Mouse (Mus musculus): ENCODE measurements around the gene Sardh. TPM values are rescaled to one million over a fixed set of nuclear protein-coding genes. Genes with fewer than 3 reads are reported as not detected.

The Sardh gene
- total RNA-seq, 2 experiments from 2014 or later = not detected

DNA sequence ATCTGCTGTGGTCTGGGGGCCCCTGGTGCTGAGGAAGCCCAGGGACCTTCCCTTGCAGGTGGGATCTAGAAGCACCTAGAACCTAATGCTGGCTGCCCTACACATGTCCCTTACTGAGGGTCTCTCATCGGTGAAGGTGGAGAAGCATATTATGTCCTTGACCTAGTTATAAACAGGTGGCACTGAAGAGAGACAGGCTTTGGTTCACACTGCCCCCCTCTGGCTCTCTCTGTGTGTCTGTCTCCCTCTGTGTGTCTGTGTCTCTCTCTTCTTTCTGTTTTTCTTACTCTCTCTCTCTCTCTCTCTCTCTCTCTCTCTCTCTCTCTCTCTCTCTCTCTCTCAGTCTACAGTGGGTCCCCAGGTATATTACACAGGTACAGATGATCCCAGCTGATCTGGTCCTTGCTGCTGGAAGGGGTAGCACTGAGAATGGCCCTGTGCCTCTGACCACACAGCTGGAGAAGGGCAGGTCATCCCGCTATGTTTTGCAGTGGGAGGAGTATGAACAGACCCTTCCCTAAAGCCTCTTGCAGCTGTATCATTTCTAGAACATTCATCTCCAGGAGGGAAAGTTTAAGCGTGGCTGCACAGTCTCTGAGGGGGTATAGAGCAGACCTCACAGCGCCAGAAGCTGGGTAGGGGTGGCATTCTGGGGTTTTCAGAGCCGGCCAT is 19.2 kb downstream of the Sardh start:
- no peak for ATAC-seq (replicated peaks; ENCODE audit: poor library complexity, severe bottlenecking)

DNA sequence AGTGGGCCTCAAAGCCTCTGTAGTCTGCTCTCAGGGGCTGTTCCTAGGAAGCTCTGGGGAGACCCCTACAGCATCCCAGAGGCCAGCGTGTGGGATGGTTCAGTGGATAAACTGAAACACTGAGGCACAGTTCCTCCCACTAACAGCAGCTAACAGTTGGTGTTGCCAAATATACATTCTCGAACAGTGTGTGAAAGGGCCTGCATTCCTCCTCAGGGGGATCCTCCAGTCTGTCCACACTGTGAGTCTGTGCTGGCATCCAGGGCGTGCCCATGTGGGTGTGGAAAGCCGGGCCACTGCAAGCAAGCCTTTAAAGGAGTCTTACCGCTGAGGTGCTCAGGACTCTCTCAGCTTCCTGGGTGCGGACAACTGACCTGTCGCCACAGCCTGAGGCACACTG is 21.6 kb downstream of the Sardh start:
- ATAC-seq (replicated peaks; ENCODE audit: poor library complexity, severe bottlenecking) = no peak

DNA sequence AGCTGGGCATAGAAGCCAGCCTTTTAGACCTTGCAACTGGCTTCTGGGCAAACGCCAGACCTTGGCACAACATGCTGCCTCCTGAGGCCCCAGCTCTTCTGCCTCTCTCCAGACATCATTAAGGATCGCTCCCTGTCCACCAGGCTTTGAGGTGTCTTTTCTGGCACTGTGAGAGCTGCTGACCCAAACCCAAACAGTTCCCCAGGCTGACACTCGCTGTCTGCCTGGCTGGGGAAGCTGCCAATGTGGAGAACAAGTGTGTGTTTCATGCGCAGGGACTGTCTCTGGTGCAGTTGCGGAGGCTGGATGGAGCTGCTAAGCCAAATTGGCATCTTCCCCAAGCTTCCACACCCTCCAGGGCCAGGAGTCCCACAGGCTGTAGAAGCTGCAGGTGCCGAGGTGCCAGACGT is 25.1 kb downstream of the Sardh start:
- ATAC-seq (replicated peaks; ENCODE audit: poor library complexity, severe bottlenecking) = no peak

DNA sequence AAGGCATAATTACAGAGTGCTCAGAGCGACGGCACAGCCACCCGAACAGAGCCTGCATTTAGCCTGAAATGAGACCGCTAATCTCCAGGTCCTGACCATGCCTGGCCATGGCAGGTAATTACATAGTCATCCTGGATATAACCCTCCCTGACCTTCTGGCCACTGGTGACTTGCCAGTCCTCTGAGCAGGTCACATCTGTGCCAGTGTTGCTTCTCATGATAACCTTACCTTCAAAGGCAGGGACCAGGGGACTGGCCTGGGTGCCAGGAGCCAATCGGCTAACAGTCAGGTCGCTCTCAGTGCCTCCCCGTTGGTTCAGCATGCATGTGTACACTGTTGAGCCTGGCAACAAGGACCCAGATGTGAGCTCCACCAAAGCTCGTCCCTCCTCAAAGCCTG is 29.6 kb downstream of the Sardh start:
- no peak for ATAC-seq (replicated peaks; ENCODE audit: poor library complexity, severe bottlenecking)

DNA sequence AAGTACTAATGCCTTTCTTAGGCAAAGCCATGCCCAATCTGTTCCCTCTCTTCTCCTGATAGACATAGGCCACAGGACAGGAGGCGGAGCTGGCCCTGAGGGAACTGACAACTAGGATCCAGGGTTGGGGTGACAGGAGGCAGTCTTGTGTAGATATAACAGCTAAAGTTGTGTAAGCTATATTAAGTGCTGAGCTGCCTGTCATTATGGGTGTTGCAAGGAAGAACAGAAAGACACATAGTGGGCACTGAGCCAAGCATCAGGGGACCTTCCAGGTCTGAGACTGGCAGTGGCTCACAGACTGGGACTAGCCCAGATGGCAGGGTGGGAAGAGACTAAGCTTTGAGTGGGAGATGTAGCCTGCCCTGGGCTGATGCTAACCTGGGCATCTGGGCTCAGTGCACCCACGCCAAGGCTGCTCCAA is 30.0 kb downstream of the Sardh start:
- peak; percentile 25; the same call in 1 of the 2 replicates for ATAC-seq (replicated peaks; ENCODE audit: poor library complexity, severe bottlenecking)

DNA sequence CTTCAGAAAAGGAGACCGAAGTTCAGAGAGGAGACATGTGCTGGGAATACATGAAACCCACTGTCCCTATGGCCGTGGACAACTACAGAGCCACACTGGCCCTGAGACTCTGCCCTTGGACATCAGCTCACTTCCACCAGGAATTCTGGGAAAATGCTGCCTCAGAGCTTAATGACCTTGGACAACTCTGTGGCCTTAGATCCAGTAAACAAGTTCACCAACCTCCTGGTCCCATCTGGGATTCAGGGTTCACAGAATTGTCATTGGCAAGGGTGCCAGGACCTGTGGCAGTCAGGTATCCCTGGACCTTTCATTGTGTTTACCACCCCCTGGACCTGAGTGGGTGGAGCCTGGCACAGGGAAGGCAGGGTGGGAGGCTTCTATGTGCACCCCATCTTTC is 32.6 kb downstream of the Sardh start:
- no peak for ATAC-seq (replicated peaks; ENCODE audit: poor library complexity, severe bottlenecking)

DNA sequence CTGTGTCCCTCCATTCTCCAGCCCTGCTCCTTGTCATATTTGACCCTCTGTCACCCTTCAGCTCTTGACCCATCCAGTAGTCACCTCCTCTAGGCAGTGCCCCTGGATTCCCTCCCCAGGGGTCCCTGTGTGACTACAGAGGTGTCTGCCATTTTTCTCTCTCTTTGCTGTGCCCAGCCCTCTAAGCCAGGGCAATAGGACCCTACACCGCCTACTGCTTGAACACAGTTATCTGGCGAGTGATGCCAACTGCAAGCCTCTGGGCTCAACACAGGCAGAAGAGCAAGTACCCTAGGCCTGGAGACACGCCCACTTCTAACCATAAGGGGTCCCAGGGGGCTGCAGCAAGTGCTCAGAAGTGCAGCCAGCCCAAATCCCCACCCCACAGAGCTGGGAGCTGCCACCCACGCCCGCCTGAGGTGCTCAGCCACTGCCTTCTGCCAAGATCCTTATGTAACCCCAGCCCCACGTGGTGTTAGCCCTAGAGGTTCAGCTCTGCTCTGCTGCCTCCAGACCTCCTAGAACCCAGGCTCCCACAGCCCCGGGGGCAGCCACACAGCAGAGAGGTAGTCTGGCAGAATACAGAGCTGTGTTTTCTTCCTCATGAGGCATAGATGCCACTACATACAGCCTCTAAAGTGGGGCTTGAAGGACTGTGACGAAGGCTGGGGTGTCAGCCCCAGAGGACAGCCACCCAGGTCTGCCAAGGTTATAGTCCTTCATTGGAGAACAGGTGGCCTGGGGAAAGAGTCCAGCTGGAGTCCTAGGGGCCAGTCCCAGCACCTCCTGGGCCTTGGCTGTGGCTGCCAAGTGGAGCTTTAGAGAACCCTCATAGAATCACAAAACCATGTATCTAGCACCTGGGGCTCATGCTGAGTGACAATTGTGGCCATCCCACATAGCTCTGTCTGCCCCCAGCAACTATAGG is 35.9 kb downstream of the Sardh start:
- ATAC-seq (replicated peaks; ENCODE audit: poor library complexity, severe bottlenecking) = no peak

DNA sequence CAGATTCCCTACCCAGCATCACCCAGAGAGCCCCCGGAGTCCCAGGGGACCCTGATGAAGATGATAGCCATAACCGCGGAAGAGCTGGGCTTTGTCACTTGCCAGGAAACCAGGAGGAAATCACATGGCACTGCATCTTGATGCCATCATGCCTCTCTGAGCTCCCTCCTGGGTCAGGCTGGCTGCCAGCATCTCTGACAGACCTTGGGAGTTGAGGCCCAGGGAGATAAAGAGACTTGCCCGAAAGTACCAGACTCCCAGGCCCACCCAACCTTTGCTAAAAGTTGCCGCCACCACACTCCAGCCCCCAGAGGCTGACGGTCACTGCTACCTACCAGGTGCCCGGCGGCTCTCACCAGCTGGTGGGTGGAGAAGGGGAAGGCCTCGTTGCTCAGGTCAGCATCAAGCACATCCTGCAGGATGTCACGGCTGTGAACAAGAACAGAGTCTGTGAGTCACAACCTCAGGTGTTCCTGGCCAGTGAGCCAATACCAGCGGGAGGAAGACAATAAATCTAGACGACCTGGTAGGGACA is 37.4 kb downstream of the Sardh start:
- ATAC-seq (replicated peaks; ENCODE audit: poor library complexity, severe bottlenecking) = no peak

DNA sequence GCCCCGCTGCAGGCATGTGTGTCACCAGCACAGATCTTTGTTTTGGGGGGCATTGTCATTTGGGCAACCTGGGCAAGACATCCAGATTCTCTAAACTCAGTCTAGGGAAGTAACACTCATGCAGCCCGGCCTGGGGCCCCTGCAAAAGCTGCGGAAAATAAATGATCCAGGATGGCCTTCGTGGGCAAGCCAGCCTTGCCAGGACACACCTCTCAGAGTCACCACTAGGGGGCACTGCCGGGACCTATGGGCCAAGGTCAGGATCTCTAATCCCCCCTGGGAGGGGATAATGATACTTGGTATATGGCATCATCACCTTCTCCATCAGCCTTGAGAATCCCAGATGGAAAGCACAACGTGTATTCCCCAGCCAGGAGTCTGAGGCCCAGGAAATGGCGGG is 37.9 kb downstream of the Sardh start:
- peak; percentile 48; the same call in 1 of the 2 replicates for ATAC-seq (replicated peaks; ENCODE audit: poor library complexity, severe bottlenecking)

DNA sequence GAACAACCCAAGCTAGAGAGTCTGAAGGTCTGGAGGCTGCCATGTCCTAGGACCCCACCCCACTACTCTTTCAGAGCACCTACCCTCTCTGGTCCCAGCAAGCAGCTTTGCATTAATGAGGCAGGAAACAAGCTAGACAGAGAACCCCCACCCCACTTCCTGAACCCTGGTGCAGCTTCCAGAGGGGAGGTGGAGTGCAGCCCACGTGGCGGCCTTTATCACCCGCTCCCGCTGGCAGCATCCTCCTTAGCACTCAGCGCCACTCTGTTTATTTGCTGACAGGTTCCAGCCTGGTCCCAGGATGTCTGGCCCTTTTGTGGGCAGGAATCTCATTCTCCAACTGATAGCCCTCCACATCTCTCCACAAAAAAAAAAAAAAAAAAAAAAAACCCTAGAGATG is 38.3 kb downstream of the Sardh start:
- no peak for ATAC-seq (replicated peaks; ENCODE audit: poor library complexity, severe bottlenecking)

DNA sequence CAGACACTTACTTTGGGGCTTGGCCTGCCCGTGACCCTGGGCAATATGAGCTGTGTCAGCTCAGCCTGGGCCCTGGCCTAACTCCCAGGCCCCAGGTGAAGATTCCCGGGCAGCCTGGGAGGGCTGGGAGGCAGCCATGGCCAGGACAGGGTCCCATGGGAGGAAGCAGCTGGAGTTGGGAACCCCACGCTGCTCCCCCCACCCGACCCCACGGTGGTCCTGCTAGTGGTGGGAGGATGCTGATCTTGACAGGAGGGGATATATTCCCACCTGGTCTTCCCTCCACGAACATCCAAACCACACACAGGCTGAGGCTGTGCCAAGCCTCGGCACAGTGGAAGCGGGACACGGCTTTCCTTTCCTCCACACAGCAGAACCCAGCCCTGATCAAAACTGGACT is 38.8 kb downstream of the Sardh start:
- no peak for ATAC-seq (replicated peaks; ENCODE audit: poor library complexity, severe bottlenecking)

DNA sequence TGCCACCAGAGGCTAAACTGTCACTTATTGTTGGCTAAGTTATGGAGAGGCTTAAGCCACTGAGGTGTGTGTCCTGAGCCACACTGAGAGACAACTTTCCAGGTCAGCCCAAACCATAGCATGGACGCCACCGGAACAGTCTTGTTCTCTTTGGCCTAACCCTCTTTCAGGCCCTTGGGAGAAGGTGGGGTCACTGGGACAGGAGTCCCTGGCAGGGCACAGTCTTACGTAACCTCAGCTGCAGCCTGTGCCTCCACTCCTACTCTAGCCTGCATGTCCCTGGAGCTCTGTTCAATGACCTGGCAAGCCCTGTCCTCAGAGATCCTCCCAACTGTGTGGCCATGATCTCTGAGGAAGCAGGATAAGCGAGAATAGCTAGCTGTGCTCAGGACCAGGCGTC is 41.0 kb downstream of the Sardh start:
- no peak for ATAC-seq (replicated peaks; ENCODE audit: poor library complexity, severe bottlenecking)

DNA sequence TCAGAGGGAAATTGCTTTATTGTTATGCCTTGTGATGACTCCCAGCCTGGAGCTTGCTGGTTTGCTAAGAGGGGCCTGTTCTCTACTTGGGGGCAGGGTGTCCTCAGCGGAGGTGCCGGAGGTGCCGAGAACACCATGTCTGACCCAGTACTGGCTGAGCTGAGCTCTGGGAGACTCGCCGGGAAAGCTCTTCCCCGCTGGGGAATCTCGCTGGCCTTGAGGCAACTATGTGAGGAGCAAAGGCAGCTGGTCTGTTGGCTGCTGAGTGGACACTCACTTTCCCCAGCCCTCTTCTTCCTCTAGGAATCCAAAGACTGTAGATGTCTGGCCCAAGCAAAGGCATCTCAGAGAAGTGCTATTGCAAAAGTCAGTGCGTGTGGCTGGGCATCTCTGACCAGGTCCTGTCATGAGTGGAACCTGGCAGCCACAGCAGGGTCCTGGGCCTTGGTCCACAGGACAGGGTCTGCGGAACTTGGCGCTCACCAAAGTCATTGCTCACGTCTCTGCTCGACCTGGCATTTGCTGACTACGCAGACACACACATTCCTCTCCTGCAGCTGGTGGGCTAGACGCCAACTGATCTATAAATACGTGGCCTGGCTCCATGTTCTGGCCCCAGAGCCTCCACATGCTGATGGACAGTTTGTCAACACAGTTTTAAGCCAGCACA is 41.9 kb downstream of the Sardh start:
- ATAC-seq (replicated peaks; ENCODE audit: poor library complexity, severe bottlenecking) = no peak

DNA sequence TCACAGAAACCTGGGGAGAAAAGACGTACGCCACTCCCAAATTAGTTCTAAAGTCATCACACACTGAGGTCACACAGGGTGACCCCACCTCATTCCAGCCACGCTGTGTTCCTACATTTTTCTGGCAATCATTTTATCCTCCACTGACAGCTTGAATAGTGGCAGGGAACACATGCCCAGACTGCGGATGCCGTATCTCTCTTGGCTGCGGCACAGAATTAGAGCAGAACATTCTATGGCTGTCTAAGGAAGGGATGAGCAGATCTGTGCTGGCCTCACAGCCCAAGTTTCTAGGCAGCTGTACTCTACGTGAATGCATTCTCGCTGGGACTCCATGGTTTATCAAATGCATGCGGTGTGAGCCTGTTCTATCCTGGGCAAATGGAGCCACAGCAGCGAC is 42.5 kb downstream of the Sardh start:
- no peak for ATAC-seq (replicated peaks; ENCODE audit: poor library complexity, severe bottlenecking)

DNA sequence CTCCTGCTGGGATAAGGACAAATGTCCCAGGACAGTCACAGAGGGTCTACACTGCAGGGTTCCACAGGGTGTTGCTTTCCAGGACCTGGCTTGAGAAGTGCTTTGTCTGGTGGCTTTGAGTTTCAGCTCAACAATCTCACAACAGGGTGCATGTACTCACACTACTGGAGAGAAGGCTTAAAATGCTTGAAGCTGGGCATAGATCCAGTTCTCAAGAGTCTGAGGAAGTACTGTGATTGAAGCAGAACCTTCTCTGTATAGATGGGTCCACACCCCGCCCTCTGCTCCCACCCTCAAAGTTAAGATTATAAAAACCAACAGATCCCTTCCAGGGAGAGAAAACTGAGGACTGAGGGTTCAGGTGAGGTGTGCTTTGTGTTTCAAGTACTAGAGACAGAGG is 47.6 kb downstream of the Sardh start:
- no peak for ATAC-seq (replicated peaks; ENCODE audit: poor library complexity, severe bottlenecking)

DNA sequence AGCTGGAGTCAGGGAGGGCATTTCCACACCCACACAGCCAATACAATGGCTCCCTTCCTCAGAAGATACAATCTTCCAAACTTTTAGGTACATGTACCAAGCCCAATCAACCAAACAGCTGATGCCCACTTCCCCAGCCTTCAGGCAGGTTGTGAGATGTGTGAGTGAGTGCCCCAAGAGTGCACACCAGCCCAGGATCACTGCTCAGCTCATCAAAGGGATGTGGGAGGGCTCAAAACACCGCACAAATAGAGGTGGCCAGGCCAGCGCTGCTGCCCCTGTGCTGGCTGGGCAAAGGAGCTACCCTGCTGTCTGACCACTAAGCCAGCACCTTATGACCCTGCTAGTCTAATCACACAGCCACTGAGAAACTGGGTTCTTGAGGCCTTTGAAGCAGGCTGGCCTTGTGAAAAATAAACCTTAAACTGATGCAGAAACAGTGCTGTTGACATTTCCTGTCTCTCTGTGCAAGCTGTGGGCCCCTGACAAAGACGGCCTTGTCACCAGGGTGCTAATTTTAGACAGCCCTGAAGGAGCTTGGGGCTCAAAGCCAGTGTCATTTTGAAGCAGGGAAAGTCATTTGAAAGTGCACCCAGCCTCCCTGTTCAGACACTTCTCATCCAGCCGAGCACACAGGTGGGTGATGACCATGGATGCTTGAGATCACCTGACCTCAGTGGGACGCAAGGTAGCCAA is 49.4 kb downstream of the Sardh start:
- ATAC-seq (replicated peaks; ENCODE audit: poor library complexity, severe bottlenecking) = no peak

DNA sequence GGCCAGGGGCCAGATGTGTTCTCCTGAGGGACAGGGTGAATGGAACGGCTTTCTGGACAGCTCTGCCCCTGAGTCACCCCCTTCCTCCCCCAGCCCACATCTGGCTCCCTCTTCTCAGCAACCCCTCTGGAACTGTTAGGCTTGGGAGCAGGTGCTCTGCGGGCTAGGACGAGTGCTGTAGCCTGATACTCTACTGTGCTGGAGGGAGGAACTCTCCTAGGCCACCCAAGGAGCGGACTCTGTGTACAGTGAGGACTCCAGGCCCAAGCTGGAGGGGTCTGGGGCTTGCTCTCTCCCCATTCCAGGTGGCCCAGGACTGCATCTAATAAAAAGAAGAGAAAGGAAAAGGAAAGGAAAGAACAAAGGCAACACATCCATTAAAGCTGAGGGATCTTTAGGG is 58.1 kb downstream of the Sardh start:
- no peak for ATAC-seq (replicated peaks; ENCODE audit: poor library complexity, severe bottlenecking)

DNA sequence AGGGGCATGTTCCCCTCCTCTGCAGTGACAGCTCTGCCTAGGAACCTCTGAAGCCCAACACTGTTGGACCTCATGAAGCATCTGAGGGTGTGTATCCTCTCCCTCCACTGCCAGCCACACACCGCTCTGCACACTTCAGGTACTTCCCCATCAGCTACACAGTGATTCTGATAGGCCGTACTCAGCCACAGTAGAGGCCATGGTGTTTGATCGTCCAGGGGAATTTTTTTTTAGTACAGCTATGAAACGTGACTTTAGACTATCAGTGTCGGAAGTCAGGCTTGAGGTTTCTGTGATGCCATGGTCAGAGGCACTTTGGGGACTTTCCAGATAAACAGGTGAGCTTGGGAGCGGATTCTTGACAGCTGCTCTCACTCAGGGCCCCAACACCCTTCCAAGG is 60.6 kb downstream of the Sardh start:
- no peak for ATAC-seq (replicated peaks; ENCODE audit: poor library complexity, severe bottlenecking)

DNA sequence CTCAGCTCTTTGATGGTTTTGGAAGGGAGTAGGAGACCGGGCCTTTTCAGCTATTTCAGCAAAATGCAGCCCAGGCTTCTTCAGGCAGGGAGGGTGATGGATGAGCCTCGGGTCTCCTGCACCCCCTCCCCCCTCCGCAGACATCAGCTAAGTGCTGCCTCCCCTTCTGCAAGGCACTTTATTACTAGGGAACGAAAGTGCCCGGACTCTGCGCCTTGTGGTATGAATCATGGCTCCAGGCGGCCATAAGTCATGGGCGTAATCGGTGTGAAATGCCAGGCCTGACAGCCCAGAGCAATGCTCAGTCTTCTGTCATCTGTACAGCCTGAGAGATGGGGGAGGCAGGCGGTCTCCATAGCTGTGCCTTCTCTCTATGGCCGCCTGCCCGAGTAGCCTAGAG is 64.4 kb downstream of the Sardh start:
- ATAC-seq (replicated peaks; ENCODE audit: poor library complexity, severe bottlenecking) = no peak

DNA sequence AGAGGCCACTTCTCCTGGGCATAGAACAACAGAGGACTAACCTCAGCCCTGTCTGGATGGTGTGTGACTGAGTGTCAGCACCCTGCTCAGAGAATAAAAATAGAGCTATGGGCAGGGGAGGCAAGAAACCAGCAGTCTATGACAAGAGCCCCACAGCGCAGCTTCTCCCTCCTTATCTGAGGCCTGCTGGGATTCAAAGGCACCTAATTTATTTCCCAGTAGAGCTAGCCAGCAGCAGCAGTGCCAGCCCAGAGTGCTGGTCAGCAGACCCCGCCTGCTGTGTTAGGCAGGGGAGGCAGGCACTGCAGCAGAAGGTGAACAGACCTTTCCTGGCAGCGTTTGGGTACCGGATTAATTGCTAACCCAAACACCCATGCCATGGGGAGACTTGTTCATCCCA is 66.2 kb downstream of the Sardh start:
- ATAC-seq (replicated peaks; ENCODE audit: poor library complexity, severe bottlenecking) = no peak

All from granulocyte monocyte progenitor cell, adult 5-6 weeks (primary cell).